Mouse (Mus musculus) adrenal gland, adult 2 months (tissue): ENCODE data around the gene Vmn1r38. TPM values are rescaled to one million over a fixed set of nuclear protein-coding genes. Genes with fewer than 3 reads are reported as not detected.
"Not testable (repeated sequence)": the region's sequence is repeated elsewhere in the genome, so short reads cannot be mapped to it uniquely, and the experiment has no call there.

ENCODE experiments used
- DNase-seq: peaks from one replicate; pipeline ENCODE4 v3.0.0; 2021
- long read RNA-seq: library from polyadenylated mRNA; stranded (forward); transcript quantifications from one replicate; pipeline ENCODE4 v2.0.0, GENCODE M21; 2021
- polyA plus RNA-seq: library from polyadenylated mRNA; depleted of rRNA; stranded (reverse); fragments of >200 nt; gene quantifications from 2 replicates; pipeline ENCODE4 v1.2.3, GENCODE M21; 2012; rRNA removed
- total RNA-seq, 2 experiments: library from RNA; stranded (reverse); gene quantifications; 2 replicates each; pipeline ENCODE4 v1.2.3; 2021

The Vmn1r38 gene
- total RNA-seq: not detected
- not detected in 2 replicates for polyA plus RNA-seq
- long read RNA-seq: 0 reads

- not testable (repeated sequence) for DNase-seq
Measured at GRCm38 (mm10) chr6:66782527-66782926, at the start of gene Vmn1r38. Gene Vmn1r38 (minus strand): TSS chr6:66782627.

GRCm38 (mm10) chr6:66810509-66810908 lies 28.1 kb upstream of the Vmn1r38 start, which contains the start of gene Vmn1r39:
Gene Vmn1r39 (minus strand): TSS chr6:66810609.
- no peak for DNase-seq

- DNase-seq: no peak
Measured at GRCm38 (mm10) chr6:66806311-66806710, 23.9 kb upstream of the Vmn1r38 start.

GRCm38 (mm10) chr6:66805713-66806112 lies 23.3 kb upstream of the Vmn1r38 start:
- DNase-seq: no peak

GRCm38 (mm10) chr6:66729082-66729481 lies 53.3 kb downstream of the Vmn1r38 start, which contains the start of gene Vmn1r37:
Gene Vmn1r37 (plus strand): TSS chr6:66729382.
- DNase-seq: not testable (repeated sequence)

Other genes starting within 250 kb of the Vmn1r38 start
- 1 to 10 TPM; 4.4 to 5.0 TPM for gene Mad2l1, start 247.2 kb downstream of the Vmn1r38 start, total RNA-seq
- 0.64 and 0.74 TPM in 2 replicates for gene Mad2l1, start 247.2 kb downstream of the Vmn1r38 start, polyA plus RNA-seq
- not detected for gene Vmn1r32, start 222.5 kb downstream of the Vmn1r38 start, total RNA-seq
- not detected in 2 replicates for gene Vmn1r32, start 222.5 kb downstream of the Vmn1r38 start, polyA plus RNA-seq
- gene Vmn1r33, start 164.3 kb downstream of the Vmn1r38 start, total RNA-seq: not detected
- not detected in 2 replicates for gene Vmn1r33, start 164.3 kb downstream of the Vmn1r38 start, polyA plus RNA-seq
- gene Vmn1r34, start 138.7 kb downstream of the Vmn1r38 start, total RNA-seq: not detected
- not detected in 2 replicates for gene Vmn1r34, start 138.7 kb downstream of the Vmn1r38 start, polyA plus RNA-seq
- not detected for gene Vmn1r35, start 96.7 kb downstream of the Vmn1r38 start, total RNA-seq
- gene Vmn1r35, start 96.7 kb downstream of the Vmn1r38 start, polyA plus RNA-seq: not detected in 2 replicates
- gene Vmn1r36, start 63.5 kb downstream of the Vmn1r38 start, total RNA-seq: not detected
- not detected in 2 replicates for gene Vmn1r36, start 63.5 kb downstream of the Vmn1r38 start, polyA plus RNA-seq
- gene Vmn1r37, start 53.2 kb downstream of the Vmn1r38 start, total RNA-seq: not detected
- not detected in 2 replicates for gene Vmn1r37, start 53.2 kb downstream of the Vmn1r38 start, polyA plus RNA-seq
- gene Vmn1r39, start 28.0 kb upstream of the Vmn1r38 start, total RNA-seq: not detected
- gene Vmn1r39, start 28.0 kb upstream of the Vmn1r38 start, polyA plus RNA-seq: not detected in 2 replicates
- gene Gng12, start 113.8 kb upstream of the Vmn1r38 start, total RNA-seq: 10 to 100 TPM; 62.0 to 88.4 TPM
- gene Gng12, start 113.8 kb upstream of the Vmn1r38 start, polyA plus RNA-seq: 5.8 and 7.6 TPM in 2 replicates